Mouse (Mus musculus): Measurements from ENCODE around the gene Pcbp3.

- no peak for TF ChIP-seq CTCF (IDR thresholded peaks at IDR 0.05; ENCODE audit: borderline replicate concordance, insufficient read depth, low read depth, low read length)
- TF ChIP-seq POLR2A (IDR thresholded peaks at IDR 0.05; ENCODE audit: borderline replicate concordance, insufficient read depth, low read length) = peak; percentile 92
These were observed at the start of gene Pcbp3 for GRCm38 (mm10) chr10:76961790-76962489.
